Mouse (Mus musculus) heart, embryonic 10.5 days (tissue): ENCODE measurements at regions not wholly inside any gene's neighbourhood (a gene's known extent, or its start where the extent isn't known, plus 50 kb on each side); places are given as distances from the start of the nearest gene placed in this dataset.

Source experiments
- DNase-seq: peaks from one replicate; pipeline ENCODE4 v3.0.0-alpha.2; 2017; ENCODE audit warnings: low spot score
- H3K27ac ChIP-seq: fragments of 300-500 bp; sonication (generic); 2 replicates; pipeline ENCODE4 v1.5.1; 2016; ENCODE audit warnings: mild to moderate bottlenecking
- H3K27me3 ChIP-seq: fragments of 300-500 bp; sonication (generic); 2 replicates; pipeline ENCODE4 v1.6.1; 2016; ENCODE audit warnings: mild to moderate bottlenecking; ENCODE audit not compliant: poor library complexity, insufficient read depth, severe bottlenecking
- H3K36me3 ChIP-seq: fragments of 300-500 bp; sonication (generic); 2 replicates; pipeline ENCODE4 v1.6.1; 2016; ENCODE audit warnings: mild to moderate bottlenecking, moderate library complexity
- H3K4me1 ChIP-seq: fragments of 300-500 bp; sonication (generic); 2 replicates; pipeline ENCODE4 v1.6.1; 2016; ENCODE audit warnings: mild to moderate bottlenecking
- H3K4me3 ChIP-seq: fragments of 300-500 bp; sonication (generic); 2 replicates; pipeline ENCODE4 v1.5.1; 2016; ENCODE audit warnings: mild to moderate bottlenecking, moderate library complexity
- H3K9me3 ChIP-seq: fragments of 300-500 bp; sonication (generic); 2 replicates; pipeline ENCODE4 v1.6.1; 2016; ENCODE audit warnings: mild to moderate bottlenecking, moderate library complexity
- WGBS: fragments of 180-500 bp; shearing (Covaris S2); methylation state at CpG from one replicate; pipeline ENCODE4 v1.1.7; 2016; 5-methylcytosine and 5-hydroxymethylcytosine counted together

DNA sequence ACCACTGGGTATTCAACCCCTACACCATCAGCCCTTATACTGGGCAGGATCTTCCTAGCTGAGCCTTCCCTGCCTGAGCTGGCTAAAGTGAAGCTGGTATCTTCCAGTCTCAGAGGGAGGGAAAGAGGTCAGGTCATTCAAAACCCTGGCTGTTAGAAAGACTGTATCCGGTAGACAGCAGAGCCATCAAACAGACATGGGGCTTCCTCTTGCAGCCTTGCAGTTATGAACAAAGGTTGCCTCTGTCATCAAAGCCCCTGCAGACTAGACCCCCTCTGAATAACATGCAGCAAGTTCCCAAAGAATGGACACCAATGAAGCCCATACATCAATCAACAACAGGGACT is 95.5 kb downstream of the Tomm20 start:
- no peaks in the 10 kb centered on the region for H3K36me3 ChIP-seq
- 73% methylated on average over 1 of the region's 1 CpGs for WGBS
- H3K9me3 ChIP-seq: no peaks in the 10 kb centered on the region
- no peaks in the 10 kb centered on the region for H3K27me3 ChIP-seq
- peaks cover 63% of the 10 kb centered on the region for H3K4me1 ChIP-seq
- DNase-seq: no peak
- no peak overlapping the region for H3K4me3 ChIP-seq
- H3K27ac ChIP-seq: peak overlapping the region; percentile 86

DNA sequence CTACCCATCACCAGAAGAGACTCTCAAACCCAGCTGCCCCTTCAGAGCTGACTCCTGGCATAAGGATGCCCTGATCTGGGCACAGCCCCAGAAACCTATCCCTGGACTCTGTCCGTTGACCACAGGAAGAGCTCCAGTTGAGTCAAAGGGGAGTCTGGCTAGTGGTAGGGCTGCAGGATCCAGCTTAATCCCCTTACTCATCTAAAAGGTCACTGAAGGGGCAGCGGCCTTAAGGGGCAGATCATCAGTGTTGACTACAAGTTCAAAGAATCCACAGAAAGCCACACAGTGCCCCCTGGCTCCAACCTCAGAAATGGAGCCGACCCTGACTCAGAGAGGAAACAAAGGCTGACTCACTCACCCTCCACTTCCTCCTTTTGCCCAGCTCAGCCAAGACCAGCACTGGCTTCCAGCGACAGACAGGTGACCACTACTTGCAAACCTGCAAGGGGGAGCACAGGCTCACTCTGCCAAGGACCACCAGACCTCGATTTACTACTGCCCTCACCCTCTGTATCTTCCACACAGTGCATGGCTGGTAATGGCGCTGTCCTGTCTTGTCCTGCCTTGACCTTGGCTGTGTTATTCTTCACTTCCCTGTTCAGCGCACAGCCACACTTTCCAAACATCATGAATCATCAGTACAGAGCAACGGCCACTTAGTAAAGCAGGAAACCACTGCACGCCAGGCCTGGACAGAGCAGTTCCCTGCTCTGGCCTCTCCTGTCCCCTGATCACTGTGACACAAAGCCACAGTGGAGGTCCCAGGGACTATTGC is 96.0 kb downstream of the Tomm20 start:
- no peak for DNase-seq
- Histone ChIP-seq H3K27ac (peak overlapping the region; percentile 86), H3K36me3 (no peaks in the 10 kb centered on the region), H3K4me3 (no peak overlapping the region), H3K4me1 (peaks cover 61% of the 10 kb centered on the region), H3K9me3 (no peaks in the 10 kb centered on the region), H3K27me3 (no peaks in the 10 kb centered on the region)
- 36% methylated on average over 9 of the region's 9 CpGs for WGBS

DNA sequence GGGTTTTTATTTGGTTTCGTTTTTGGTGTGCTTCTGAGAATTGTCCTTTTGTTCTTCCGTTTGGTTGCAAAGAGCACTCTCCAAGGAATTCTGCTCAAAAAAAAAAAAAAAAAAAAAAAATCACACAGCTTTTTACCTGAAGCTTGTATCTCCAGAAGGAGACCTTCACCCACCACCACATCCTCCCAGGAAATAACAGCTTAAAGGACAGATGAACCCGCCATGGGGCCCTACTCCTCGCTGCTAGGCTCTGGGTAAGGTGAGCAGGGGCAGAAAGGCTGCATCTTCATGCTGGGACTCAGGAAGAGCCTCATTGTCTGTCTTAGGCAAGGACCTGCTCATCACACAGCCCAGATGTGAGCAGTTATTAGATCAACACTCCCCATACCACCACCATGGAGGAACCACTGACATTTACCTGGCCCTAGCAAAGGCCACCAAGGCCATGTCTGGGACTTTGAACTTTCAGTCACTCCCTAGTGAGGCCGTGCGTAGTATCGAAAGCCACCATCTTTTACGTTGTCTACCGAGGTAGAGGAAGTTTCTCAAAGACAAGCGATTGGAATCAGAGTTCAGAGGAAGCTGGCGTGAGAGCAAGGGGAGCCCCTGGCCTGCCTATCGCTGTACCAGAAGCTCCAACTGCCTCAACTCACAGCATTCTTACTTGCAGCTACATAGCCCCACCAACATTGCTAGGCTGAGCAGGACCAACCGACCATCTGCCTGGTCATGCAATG is 97.1 kb downstream of the Tomm20 start:
- 85% methylated on average over 13 of the region's 13 CpGs for WGBS
- peak overlapping the region; percentile 86; the same call in 1 of the 2 replicates for H3K27ac ChIP-seq
- peaks cover 56% of the 10 kb centered on the region for H3K4me1 ChIP-seq
- no peaks in the 10 kb centered on the region for H3K27me3 ChIP-seq
- H3K36me3 ChIP-seq: no peaks in the 10 kb centered on the region
- DNase-seq: no peak
- H3K4me3 ChIP-seq: no peak overlapping the region
- no peaks in the 10 kb centered on the region for H3K9me3 ChIP-seq

DNA sequence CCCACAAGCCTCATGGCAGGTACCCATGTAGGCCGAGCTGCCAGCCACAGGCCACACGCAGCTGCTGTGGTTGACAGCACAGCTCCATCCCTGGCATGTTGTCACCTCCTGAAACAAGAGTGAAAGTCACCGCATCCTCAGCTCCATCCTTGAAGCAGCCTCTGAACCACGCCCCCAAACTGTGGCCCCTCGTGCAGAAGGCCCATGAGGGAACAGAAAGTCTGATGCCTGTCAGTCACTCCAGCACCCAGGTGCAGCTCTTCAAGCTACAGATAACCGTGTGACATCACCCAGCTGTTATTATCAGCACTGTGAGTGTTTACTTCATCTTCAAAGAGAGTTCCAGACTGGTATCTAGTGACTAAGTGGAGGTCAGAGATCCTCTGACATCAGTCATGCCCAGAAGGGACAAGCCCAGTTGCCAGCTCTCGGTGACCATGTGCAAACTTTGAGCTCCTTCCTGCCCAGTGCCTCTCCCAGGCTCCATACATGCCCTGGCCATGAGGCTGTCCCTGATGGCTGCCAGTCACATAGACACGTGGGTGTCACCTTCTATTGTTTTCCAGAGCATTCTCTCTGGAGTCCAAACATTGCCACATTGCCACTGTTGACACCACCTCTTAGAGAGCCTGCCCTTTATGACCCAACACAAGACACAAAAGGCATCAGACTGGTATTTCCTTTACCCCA is 97.8 kb downstream of the Tomm20 start:
- WGBS: 29% methylated on average over 8 of the region's 8 CpGs
- DNase-seq: no peak

DNA sequence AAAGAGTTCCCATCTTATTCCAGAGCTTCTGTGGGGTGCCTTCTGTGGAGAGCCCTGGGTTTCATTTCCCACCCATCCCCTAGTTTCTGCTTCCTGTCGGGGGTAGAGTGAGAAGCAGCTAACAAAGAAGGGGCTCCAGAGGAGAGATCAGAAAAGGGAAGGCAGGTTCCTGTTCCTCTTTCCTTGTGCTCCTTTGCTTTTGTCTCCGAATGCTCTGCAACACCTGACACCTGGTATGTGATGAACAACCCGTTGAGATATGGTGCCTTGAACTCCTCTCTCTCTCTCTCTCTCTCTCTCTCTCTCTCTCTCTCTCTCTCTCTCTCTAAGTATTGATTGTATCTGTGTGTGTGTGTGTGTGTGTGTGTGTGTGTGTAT is 99.5 kb downstream of the Tomm20 start:
- Histone ChIP-seq H3K4me3 (no peak overlapping the region), H3K9me3 (no peaks in the 10 kb centered on the region), H3K4me1 (peaks cover 45% of the 10 kb centered on the region), H3K27me3 (no peaks in the 10 kb centered on the region), H3K27ac (no peak overlapping the region), H3K36me3 (no peaks in the 10 kb centered on the region)
- no peak for DNase-seq
- WGBS: 49% methylated on average over 3 of the region's 3 CpGs

More for the DNA sequence above, 97.8 kb downstream of the Tomm20 start:
- Histone ChIP-seq H3K36me3 (no peaks in the 10 kb centered on the region), H3K4me1 (peaks cover 53% of the 10 kb centered on the region), H3K27ac (peak overlapping the region; percentile 79), H3K4me3 (no peak overlapping the region), H3K9me3 (no peaks in the 10 kb centered on the region), H3K27me3 (no peaks in the 10 kb centered on the region)

DNA sequence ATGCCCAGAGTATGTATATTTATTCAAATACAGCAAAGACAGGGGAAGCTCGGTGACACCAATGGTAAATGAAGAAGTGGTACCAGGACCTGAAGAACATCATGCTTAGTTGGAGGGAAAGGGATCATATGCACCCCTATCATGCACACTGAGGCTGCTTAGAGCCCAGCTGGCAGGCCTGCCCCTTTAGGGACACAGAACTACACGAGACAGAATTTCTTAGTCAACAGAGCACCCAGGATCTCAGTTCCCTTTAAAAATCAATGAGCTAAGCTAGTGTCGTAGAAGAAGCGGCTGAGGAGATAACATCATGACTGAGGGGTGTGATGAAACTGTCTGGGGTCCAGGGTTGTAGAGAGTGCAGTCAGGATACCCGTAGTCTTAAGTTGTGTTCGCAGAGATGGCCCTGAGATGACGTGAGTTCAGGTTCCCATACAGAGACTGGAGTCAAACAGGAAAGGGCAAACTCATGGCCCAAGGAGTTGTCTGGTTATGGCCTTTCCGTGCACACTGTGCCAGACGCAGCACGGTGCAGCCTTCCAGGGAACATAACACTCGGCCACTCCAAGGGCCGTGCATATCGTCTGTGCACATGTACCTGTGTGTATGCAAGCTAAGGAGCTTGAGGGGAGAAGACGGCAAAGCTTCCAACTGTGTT is 100.0 kb downstream of the Tomm20 start:
- Histone ChIP-seq H3K27ac (no peak overlapping the region), H3K4me1 (peaks cover 45% of the 10 kb centered on the region), H3K27me3 (no peaks in the 10 kb centered on the region), H3K36me3 (no peaks in the 10 kb centered on the region), H3K4me3 (no peak overlapping the region), H3K9me3 (no peaks in the 10 kb centered on the region)
- WGBS: 81% methylated on average over 14 of the region's 14 CpGs
- DNase-seq: no peak

DNA sequence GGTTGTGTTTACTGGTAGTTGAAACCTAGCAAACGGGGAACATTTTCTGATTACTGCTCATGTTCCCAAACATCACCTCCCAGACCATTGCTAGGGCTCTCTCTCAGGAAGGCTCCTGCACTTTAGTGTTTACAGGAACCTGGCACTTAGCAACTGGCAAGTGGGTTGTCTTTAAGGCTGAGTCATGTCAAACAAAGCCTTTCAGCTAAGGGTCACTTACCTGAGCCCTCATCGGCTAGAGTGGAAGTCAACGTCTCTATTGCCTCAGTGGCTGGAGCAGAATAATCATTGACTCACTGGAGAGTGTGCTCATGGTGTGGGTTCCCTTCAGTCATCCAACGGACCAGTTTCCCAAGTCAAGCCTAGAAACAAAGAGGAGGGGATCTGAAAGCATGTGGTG is 101.0 kb downstream of the Tomm20 start:
- 78% methylated on average over 4 of the region's 4 CpGs for WGBS
- no peaks in the 10 kb centered on the region for H3K27me3 ChIP-seq
- H3K36me3 ChIP-seq: no peaks in the 10 kb centered on the region
- no peak for DNase-seq
- no peaks in the 10 kb centered on the region for H3K9me3 ChIP-seq
- H3K27ac ChIP-seq: peak overlapping the region; percentile 42; the same call in 1 of the 2 replicates
- H3K4me3 ChIP-seq: no peak overlapping the region
- peaks cover 45% of the 10 kb centered on the region for H3K4me1 ChIP-seq

DNA sequence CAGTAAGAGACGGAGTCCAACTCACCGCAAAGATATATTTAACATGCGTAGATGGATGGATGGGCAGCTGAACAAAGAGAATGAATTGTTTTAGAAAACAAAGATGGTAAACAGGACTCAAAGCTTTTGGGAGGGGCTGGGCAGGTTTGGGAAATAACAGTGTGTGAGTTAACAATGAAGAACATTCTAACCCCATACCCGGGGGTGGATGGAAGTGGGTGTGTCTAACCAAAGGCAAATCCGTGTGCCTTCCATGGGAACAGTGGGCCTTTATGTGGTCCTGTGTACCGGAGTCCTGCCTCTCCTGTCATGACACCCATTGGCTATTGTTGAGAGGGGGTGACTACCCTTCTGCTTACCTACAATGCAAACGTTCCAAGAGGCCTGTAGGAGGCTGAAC is 104.5 kb downstream of the Tomm20 start:
- Histone ChIP-seq H3K27ac (peak overlapping the region; percentile 29), H3K4me1 (peaks cover 45% of the 10 kb centered on the region), H3K4me3 (no peak overlapping the region), H3K27me3 (no peaks in the 10 kb centered on the region), H3K36me3 (no peaks in the 10 kb centered on the region), H3K9me3 (no peaks in the 10 kb centered on the region)
- DNase-seq: no peak
- 79% methylated on average over 7 of the region's 7 CpGs for WGBS

DNA sequence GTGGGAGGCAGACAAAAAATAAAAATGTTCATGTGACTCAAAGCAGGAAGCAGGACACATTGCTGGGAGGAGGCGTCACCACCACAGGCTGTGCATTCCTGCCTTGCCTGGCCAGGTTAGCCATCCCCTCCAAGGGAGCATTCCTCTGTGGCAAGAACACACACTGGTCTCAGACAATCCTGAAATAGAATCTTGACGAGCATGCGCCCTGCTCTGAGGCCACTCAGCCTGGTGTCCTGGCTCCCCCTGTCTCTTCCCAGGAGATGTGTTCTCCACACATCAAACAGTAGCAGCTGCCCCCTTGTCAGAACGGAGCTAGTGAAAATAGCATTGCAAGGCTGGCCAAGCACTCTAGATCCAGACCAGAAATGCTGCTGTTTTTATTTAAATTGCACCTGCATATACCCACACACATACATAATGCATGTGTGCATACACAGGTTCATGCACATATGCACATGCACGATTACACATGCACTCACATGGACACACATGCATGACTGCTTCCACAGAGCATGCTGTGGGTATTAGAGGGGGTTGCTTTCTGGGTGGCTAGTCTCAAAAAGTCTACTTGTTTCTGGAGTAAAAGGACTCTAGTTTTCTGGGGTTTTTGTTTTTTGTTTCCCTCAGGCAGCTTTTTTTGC is 105.8 kb downstream of the Tomm20 start:
- H3K27me3 ChIP-seq: no peaks in the 10 kb centered on the region
- peak overlapping the region; percentile 92 for H3K27ac ChIP-seq
- peaks cover 45% of the 10 kb centered on the region for H3K4me1 ChIP-seq
- WGBS: 17% methylated on average over 5 of the region's 5 CpGs
- no peaks in the 10 kb centered on the region for H3K9me3 ChIP-seq
- DNase-seq: peak; percentile 95
- peak overlapping the region; percentile 32 for H3K4me3 ChIP-seq
- H3K36me3 ChIP-seq: no peaks in the 10 kb centered on the region

DNA sequence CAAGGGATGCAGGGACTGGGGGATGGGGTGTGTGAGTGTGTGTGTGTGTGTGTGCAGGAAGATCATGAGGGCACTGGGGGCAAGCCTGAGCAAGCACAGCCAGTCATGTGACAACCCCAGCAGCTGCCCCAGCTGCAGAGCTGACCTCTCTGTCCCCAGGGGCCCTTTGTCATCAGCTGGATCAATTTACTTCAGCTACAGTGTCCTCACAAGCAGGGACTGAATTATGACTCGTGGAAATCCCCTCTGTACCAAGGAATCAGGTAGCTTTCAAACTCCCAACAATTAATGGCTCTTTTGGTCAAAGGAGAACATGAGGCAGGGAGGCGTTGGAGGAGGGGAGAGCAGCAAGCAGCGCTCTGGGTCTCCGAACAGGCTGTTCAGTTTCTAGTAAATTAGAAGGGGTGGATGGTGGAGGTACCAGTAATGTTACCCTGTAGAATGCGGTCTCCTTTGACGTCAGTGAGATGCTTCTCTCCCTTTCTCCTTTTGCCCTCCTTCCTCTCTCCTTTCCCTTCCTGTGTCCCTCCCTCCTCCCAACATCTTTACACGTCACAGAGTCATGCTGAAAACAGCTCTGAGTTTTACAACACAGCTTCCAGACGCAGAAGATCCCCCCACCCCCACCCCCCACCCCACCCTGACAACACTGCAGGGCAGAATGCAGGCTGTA is 106.5 kb downstream of the Tomm20 start:
- H3K4me1 ChIP-seq: peaks cover 51% of the 10 kb centered on the region
- peak overlapping the region; percentile 32 for H3K4me3 ChIP-seq
- H3K36me3 ChIP-seq: no peaks in the 10 kb centered on the region
- no peaks in the 10 kb centered on the region for H3K27me3 ChIP-seq
- 10% methylated on average over 8 of the region's 8 CpGs for WGBS
- H3K27ac ChIP-seq: peak overlapping the region; percentile 92
- no peak for DNase-seq
- no peaks in the 10 kb centered on the region for H3K9me3 ChIP-seq

DNA sequence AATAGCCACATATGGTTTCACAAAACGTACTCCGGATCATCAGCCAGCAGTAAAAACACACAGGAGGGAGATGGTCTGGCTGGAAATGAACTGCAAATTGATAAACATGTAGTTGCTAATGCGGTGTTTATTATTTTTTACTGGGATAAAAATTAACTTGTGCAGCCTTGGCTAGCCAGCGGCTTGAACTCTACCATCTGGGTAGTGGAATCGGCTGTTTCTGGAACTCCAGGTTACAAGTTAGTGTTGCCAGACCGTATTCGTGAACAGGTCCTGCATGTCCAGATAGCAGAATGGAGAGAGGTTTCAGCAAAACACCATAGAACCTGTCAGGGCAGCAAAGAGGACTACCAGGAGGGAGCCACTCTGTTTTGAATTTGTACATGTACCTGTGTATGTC is 107.4 kb downstream of the Tomm20 start:
- H3K9me3 ChIP-seq: no peaks in the 10 kb centered on the region
- peak overlapping the region; percentile 92 for H3K27ac ChIP-seq
- no peaks in the 10 kb centered on the region for H3K36me3 ChIP-seq
- H3K4me1 ChIP-seq: peaks cover 60% of the 10 kb centered on the region
- 88% methylated on average over 7 of the region's 7 CpGs for WGBS
- H3K4me3 ChIP-seq: no peak overlapping the region
- DNase-seq: no peak
- no peaks in the 10 kb centered on the region for H3K27me3 ChIP-seq
